Mouse (Mus musculus) heart, postnatal 0 days (tissue): ENCODE measurements at regions not wholly inside any gene's neighbourhood (a gene's known extent, or its start where the extent isn't known, plus 50 kb on each side); places are given as distances from the start of the nearest gene placed in this dataset.

Source experiments
- CTCF ChIP-seq: IDR thresholded peaks from 2 replicates; pipeline ENCODE4 v1.5.1; 2016; ENCODE audit warnings: antibody characterized with exemption, control low read depth, low read depth
- EP300 ChIP-seq: IDR thresholded peaks from 2 replicates; pipeline ENCODE4 v1.6.1; 2016; ENCODE audit warnings: antibody characterized with exemption, low read depth

- no peak for TF ChIP-seq EP300
- peak; percentile 97 for TF ChIP-seq CTCF
Observed at GRCm38 (mm10) chr19:36183127-36183526, 63.2 kb upstream of the Ankrd1 start.
